Mouse (Mus musculus) liver (tissue): ENCODE results near the gene Afg1l.

Source experiments
- DNase-seq: peaks from one replicate; pipeline ENCODE4 v3.0.0-alpha.2; 2020; ENCODE audit warnings: mixed read lengths

Afg1l gene

DNA sequence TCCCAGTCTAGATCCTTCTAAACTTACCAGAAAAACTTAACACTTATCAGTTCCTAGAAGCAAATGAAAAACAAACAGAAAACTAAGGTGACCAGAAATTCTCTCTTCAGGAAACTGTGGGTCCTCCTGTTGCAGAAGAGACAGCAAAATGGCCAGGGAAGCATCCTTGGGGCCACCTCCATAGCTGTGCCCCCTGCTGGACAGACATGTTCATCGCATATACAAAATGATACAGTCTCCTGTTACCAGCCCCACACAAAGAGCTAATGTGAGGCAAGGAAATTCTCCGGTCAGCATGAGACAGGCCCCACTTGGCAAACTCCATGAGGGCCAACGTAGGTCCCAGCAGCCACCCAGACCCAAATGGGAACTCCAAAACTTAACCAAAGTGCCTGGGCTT lies 122.4 kb downstream of the Afg1l start:
- no peak for DNase-seq

DNA sequence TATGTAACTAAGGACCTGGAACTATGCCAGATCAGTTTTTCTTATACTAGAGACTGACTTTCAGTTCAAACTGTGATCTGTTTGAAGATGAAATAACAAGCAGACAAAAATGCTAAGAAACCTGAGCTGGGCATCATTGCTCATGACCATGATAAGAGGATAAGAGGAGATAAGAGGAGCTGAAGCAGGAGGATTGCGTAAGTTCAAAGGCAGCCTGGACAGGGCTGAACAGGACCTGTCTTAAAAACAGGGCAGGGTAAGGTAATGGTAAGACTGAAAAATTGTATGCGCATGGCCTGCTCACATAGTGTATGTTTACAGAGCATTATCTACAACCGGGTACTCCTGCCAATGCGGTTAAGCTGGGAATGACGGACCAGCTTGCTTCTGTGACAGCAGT lies 130.4 kb downstream of the Afg1l start:
- DNase-seq, result no peak

DNA sequence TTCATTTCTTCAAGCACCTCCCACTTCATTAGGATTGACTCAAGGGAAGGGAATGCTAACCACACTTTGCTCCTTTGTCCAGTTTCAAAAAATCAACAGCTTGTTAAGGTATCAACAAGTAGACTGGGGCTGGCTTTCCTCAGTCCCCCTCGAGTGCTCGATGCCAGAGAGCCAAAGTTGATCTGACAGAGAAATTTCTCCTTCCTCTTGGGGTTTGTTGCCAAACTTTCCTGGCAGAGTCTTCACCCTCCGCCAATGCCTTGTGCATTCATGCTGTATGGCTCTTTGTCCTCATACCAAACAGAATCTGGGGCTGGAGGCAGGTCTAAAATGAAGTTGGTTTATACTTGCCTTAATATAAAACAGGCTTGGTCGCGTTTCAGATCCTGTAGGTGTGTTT lies 131.2 kb downstream of the Afg1l start:
- no peak for DNase-seq

DNA sequence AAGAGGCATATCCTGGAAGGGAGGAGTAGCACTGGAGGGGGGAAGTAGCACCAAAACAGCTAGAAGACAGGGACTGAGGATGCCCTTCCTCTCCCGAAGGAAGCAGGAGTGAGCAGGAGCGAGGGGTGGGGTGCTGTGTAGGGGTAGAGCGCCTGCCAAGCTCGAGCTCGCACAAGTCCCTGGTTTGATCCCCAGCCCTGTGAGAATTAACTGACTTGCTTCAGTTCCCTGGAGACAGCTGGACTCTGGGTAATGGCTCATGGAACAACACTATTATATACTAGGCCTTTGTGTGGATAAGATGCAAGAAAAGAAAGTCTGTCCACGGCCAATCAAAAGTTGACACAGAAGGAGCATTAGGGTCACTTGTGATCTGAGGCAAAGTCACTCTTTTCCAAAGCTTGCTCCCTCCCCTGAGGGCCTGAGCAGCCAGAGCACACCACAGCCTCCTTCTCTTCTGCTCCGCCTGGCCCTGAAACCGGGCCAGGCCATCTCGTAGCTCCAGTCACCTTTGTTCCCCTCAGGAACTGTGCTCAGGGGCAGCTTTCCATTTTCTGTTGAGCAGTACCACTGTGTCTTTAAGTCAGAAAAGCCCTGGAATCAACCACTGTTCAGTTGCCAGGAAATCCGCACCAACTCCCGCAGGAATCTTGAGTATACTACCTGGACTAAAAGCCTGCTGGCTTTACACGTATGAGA lies 132.0 kb downstream of the Afg1l start:
- DNase-seq, result no peak

DNA sequence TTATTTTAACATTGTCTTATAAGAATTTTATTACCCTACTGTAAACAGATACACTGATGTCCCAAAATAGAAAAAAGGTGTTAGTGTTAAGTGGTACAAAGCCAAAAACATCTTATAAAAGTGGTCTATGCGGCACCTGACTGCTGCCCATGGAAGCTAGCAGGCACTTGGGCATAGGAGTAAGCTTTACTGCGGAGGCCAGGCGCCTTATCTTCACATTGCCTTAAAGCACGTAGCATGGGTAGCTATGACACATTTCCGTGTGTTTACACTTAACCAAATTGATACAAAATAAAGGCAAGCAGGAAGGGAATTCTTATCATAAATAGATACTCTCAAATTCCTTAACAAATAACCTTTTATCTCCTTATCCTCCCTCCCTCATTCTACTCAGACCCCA lies 135.7 kb downstream of the Afg1l start:
- no peak for DNase-seq

DNA sequence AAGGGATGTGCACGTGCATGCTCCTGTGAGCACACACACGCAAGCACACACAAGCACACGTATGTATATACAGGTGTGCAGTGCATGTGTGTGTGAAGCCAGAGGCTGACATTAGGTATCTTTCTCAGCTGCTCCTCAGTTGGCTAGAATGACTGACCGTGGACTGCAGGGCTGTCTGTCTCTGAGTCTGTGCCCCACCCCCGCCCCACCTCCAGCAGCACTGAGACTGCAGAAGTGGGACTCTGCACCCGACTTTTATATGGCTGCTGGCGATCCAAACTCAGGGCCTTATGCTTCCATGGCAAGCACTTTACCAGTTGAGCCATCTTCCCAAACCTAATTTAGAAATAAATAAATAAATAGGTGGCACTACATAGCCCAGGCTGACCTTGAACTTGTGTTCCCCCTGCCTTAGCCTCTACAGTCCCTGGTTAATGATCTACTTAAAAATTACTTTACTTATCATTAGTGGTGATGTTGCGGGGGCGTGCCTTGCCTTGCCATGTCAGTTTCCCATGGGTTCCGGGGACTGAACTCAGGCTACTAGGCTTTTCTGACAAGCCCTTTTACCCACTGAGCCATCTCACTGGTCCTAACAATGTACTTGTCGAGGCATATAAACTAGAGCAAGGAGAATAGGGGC lies 136.4 kb downstream of the Afg1l start:
- DNase-seq, result no peak

DNA sequence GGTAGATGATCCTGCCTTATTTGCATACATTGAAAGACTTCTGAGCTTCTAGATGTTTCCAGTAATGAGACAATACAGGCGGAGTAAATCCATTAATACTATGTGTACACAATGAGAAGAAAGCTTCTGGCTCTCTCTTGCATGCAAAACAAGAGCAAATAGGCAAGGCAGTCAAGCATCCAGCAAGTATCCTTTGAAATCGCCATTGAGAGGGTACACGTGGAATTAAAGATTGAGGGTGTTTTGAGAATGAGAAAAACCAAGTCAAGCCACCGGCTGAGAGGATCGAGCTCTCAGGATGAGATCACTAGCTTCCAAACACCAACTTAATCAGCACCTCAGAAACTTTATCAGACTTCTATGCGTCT lies 138.0 kb downstream of the Afg1l start:
- no peak for DNase-seq

DNA sequence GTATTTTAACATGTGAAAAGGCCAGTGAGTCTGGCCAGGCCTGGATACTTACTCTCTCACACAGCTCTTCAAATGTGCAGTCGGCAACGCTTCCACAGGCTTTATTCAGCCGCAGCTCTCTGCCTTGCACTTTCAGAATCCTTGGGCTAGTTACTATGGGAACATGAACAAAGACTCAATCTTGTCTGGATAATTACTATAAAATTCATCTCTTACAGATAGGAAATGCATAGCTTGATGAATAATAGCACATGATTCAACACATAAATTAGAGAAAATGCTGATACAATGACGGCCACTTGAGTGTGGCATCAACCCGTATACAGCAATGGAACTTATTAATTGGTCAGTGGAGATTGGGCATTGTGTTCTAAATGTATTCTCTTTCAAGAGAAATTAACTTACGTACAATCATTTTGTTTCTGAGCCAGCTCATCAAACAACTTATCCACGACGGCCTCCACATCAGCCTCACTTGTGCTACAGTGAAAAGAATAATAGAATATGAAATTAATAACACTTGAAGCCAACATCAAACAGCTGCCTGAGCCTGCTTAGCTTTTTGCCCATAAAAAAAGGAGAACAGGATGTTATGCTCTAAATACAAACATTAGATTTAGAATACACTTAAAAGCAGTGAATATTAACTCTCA lies 138.5 kb downstream of the Afg1l start:
- DNase-seq, result no peak

DNA sequence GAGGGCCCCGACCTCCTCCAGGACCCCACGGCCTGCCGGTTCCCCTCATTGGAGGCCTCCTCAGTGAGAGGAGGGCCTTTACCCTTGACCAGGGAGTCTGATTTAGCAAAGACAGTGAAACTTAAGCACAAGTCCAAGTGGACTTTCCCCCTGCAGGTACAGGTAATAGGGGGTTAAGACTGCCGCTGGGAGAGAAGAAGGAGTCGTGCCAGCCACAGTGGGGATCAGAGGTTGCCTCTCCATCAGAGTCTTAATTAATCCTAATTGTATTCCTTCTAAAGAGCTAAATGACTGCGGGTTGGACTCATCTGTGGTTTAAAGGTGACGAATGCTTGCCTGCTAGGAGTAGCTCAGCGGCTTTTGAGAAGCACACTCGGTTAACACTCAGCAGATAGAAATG lies 139.9 kb downstream of the Afg1l start:
- no peak for DNase-seq

DNA sequence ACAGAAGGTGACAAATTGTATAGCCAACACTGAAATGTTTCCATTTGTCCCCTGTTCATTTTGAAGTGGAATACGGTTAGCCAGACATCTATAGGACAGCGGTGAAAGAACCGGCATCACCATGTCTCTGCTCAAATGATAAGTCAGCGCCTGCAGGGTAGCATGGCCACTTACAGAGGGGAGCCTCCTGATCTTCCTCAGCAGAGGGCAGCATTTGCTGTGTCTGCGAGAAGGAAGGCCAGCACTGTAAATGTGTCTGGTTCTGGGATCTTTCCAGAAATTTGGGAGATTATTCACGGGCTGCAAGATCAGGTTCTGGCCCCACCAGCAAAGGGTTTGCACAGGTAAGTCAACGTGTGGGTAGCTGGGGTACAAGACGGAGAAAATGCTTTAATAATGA lies 150.8 kb downstream of the Afg1l start:
- DNase-seq, result no peak

DNA sequence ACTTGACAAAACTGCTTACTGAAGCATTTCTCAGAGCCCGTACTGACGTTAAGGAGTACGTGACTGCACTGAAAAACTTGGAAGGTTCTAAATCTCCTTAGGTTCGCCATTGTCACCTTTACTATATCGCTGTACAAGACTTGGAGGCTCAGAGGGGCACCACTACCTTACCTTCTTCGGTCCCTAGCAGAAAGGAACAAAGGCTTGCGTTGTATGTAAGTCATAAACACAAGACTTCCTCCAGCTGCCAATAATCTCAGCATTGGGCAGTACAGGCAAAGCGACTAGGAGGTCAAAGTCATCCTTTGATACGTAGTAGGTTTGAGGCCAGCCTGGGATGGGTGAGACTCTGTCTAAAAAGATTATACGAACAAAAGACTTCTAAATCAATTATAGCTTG lies 153.1 kb downstream of the Afg1l start:
- DNase-seq, result no peak

DNA sequence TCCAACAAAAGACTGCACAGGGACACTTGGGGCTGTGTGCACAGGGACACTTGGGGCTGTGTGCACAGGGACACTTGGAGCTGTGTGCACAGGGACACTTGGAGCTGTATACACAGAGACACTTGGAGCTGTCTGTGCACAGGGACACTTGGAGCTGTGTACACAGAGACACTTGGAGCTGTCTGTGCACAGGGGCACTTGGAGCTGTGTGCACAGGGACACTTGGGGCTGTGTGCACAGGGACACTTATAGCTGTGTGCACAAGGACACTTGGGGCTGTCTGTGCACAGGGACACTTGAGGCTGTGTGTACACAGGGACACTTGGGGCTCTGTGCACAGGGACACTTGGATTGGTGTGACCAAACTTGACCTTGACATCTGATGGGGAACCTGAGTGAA lies 154.4 kb downstream of the Afg1l start:
- DNase-seq, result no peak

DNA sequence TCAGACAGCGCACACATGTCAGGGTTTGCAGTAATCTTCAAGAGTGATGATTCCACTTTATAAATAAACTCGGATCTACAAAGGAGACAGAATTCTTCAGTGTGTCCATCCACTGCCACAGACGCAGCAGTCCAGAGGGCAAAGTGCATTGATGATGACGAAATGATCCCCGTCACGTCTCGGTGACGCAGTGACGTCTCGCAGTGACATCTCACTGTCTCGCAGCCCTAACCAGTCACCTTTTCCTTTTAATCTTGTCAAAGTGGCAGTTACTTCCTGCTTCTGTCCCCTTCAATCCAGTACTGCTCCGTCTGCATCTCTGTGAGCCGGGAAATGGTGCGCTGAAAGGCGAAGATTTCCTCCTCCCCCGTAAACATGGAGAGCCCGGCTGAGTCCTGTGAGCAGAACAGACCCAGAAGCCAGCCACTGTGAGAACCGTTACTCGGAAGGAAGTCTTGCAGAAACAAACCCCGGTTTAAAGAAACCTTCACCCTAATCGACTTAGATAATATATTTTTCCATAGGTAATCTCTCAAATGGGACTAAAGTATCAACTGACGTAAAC lies 165.1 kb downstream of the Afg1l start:
- DNase-seq, result no peak

DNA sequence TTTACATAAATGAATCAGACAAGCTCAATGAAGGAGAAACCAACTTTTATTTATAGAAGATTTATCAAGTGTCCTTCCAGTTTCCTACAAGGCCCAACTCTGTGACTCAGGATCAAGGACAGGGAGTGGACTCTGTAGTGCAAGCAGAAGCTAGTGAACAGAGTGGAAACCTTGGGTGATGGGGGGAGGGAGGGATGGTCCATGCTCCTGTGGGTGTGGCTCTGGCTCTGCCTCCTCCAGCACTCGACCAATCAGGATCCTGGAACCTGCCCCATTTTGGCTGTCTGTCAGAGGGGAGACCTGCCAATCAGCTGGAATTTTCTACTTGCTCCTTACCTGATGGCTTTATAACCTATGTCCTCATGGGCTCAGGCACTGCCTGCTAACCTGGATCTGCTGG lies 165.8 kb downstream of the Afg1l start:
- DNase-seq, result no peak

DNA sequence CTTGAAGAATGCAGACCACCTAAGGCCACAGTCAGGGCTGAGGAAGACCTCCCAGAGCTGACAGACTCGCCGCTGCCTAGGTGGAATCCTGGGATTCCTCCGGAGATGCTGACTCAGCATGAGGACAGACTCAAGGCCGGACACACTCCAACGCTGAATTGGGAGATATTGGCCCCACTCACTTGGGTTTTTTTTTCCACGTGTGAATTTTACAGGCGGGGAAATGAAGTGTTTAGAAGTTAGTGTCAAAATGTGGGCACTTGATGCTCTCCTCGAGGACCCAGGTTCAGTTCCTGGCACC lies 169.7 kb downstream of the Afg1l start:
- no peak for DNase-seq

DNA sequence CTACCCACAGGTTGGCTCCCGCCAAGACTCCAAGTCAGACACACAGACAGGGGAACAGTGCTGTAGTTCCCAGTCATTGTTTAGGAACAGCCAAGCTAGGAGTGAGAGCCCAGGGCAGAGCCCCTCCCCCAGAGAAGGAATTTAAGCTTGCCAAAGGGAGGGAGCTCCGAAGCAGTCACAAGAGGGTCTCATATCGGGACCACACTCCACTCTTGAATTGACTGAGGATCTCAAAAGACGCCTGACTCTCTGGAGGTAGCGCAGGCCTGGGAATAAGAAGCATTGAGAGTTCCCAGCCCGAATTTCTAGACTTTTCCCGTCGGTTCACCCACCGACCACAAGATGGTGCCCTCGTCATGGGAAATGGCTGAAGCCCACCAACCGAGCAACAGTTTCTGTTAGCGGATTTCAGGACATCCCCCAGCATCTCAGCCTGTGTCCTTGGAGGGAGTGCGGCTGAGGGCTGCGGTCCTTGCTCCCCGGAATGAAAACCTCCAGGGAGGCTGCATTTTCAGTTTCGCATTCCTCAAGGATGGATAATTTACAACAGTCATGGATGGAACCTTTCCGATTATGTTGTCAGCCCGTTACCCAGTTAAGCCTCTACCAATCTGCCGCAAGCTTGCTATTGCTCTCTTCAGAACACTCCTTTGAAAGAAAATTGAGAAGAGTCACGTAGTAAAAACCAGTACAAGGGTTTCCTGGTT lies 170.2 kb downstream of the Afg1l start:
- peak; percentile 60 for DNase-seq

DNA sequence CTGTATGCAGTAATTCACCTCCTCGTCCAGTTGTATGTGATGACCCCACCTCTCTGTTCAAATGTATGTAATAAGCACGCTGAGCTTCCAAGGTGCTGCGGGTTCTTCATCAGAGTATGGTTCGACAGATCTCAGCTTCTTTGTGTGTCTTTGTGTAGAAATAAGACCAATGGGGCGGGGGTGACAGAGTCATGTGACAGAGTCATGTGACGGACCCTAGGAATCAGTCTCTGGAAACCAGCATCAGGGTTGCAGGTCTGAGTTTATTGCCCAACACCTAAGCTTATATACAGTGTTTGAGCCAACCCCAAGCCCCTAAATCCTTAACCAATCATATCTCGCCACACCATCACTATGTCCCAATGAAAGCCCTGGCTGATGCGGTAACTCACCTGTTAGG lies 171.9 kb downstream of the Afg1l start:
- DNase-seq, result no peak

DNA sequence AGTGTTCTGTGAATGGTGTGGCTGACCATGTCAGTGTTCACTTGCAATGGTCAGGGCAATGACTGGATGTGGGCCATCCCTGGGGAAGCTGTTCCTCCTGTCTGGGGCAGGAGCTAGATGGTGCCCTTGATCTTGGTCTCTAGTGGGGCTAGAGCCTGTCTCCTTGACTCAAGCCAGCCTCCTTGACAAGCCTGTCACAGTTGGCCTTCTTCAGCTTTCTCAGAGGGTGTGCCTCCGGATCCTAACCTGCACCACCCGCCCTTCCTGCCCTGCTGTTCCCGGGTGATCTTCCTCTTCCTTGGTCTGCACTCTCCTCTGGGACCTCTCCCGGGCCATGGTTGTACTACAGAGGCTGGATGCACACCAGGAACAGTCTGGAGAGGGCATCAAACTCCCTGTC lies 177.6 kb downstream of the Afg1l start:
- DNase-seq, result no peak

DNA sequence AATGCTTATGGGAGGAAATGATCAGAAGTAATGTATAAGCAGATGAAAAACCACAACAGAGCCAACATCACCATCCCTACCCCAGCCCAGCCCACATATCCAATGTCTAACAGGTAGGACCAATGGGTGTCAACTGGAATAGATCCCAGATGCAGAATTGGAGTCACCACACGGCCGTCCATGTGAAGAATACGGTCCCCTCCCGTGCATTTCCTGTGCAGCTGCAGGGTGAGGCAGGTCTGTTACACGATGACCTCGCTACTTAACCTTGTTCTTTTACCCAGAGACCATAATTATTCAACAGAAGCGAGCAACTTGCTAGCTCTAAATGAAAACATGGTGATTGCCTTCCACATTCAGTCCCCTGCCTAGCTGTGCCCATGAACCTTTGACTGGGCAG lies 178.4 kb downstream of the Afg1l start:
- DNase-seq, result no peak

DNA sequence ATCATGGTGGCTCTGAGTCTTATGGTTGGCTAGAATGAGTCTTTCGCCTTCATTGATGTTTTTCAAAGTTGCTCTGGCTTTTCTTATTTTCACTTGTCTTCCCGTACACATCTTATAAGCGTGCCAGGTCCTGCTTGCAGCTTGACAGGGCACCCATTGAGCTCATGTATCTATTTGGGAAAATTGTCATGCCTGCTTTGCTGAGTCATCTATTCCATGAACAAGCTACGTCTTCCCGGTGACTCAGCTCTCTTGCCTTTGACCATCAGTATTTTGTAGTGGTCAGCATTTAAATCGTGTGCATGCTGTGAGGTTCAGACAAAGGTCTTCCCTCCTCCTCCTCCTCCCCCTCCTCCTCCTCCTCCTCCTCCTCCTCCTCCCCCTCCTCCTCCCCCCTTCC lies 178.9 kb downstream of the Afg1l start:
- no peak for DNase-seq

DNA sequence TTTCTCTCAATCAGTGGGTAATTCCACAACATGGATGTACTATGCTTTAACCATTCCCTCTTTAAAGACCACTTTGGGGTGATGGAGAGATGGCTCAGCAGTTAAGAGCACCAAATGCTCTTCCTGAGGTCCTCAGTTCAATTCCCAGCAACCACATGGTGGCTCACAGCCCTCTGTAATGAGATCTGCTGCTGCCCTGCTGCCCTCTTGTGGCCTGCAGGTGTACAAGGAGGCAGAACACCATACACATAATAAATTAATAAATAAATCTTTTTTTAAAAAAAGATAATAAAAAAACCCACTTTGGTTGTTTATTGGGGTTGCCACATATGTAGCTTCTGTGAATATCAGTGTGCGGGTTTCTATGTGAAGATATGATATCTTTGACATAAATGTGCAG lies 180.4 kb downstream of the Afg1l start:
- DNase-seq, result peak; percentile 42

DNA sequence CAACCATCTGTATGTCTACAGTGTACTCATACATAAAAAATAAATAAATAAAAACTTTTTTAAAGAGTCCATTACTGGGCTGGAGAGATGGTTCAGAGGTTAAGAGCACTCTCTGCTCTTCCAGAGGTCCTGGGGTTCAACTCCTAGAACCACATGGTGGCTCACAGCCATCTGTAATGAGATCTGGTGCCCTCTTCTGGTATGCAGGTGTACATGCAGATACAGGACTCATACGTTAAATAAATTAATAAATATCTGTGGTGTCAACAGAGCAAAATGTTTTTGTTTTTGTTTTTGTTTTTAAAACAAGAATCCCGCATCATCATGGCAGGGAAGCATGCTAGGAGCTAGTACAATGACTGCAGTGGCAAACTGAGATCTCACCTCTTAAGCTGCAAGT lies 181.3 kb downstream of the Afg1l start:
- no peak for DNase-seq

DNA sequence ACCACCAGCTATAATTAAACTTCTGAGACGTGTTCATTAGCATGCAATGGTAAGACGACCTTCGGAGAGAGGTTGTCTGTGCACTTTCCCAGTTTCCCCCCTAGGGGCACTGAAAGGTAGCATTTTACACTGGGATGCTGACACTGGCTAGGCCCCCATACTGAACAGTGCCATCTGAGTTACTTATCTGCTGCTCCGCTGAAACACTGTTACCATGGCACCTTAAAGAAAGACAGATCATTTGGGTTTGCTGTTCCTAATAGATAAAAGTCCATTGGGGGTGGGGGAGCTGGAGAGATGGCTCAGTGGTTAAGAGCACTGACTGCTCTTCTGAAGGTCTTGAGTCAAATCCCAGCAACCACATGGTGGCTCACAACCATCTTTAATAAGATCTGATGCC lies 181.8 kb downstream of the Afg1l start:
- peak; percentile 41 for DNase-seq

DNA sequence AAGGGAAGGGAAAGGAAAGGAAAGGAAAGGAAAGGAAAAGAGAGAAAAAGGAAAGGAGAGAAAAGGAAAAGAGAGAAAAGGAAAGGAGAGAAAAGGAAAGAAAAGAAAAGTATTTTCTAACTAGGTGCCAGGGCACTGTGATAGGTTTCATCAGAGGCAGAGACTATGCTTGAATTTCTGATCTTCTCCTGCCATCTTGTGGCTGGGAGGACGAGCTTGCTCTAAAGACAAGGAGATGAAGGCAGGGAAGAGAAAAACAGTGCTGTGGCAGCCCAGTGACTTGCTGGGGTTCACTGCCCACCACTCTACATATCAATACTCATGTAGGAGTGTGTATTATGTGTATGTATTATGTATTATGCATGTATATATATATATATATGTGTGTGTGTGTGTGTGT lies 183.3 kb downstream of the Afg1l start:
- DNase-seq, result peak; percentile 44
